Mouse (Mus musculus) telencephalon, adult 2 months (tissue): ENCODE data around the gene Slc10a1.
A peak's percentile ranks its signal among the peaks of the same experiment; 100 is the strongest.
"Not testable (repeated sequence)": the region's sequence is repeated elsewhere in the genome, so short reads cannot be mapped to it uniquely, and the experiment has no call there.

Experiments
- DNase-seq: peaks from one replicate; pipeline ENCODE4 v3.0.0-alpha.2; 2011; ENCODE audit warnings: low read depth, low spot score

Gene Slc10a1

GRCm38 (mm10) chr12:80966059-80966838 is 2.3 kb downstream of the Slc10a1 start:
- no peak for DNase-seq

- DNase-seq = no peak
Observed at GRCm38 (mm10) chr12:80962566-80962965, 5.9 kb downstream of the Slc10a1 start.

GRCm38 (mm10) chr12:80957961-80958360 is 10.5 kb downstream of the Slc10a1 start:
- DNase-seq = no peak

- no peak for DNase-seq
Observed at GRCm38 (mm10) chr12:80956039-80956438, 12.5 kb downstream of the Slc10a1 start.

GRCm38 (mm10) chr12:80952526-80952925 is 16.0 kb downstream of the Slc10a1 start:
- DNase-seq = no peak

GRCm38 (mm10) chr12:80951640-80952219 is 16.8 kb downstream of the Slc10a1 start:
- no peak for DNase-seq

- not testable (repeated sequence) for DNase-seq
Observed at GRCm38 (mm10) chr12:80949603-80950002, 18.9 kb downstream of the Slc10a1 start.

GRCm38 (mm10) chr12:80948202-80948601 is 20.3 kb downstream of the Slc10a1 start:
- no peak for DNase-seq

- DNase-seq = peak; percentile 92
Observed at GRCm38 (mm10) chr12:80945996-80946355, 22.5 kb downstream of the Slc10a1 start.

GRCm38 (mm10) chr12:80945334-80945995 is 23.0 kb downstream of the Slc10a1 start, which contains the start of gene Srsf5:
Gene Srsf5, plus strand, starts transcription at chr12:80945504.
- DNase-seq = peak; percentile 94

- not testable (repeated sequence) for DNase-seq
Observed at GRCm38 (mm10) chr12:80944963-80945333, 23.6 kb downstream of the Slc10a1 start.

GRCm38 (mm10) chr12:80944204-80944603 is 24.3 kb downstream of the Slc10a1 start:
- no peak for DNase-seq

GRCm38 (mm10) chr12:80943395-80943794 is 25.1 kb downstream of the Slc10a1 start:
- DNase-seq = no peak

- DNase-seq = no peak
Observed at GRCm38 (mm10) chr12:80941886-80942285, 26.6 kb downstream of the Slc10a1 start.

GRCm38 (mm10) chr12:80939165-80939564 is 29.3 kb downstream of the Slc10a1 start:
- DNase-seq = no peak

- DNase-seq = peak; percentile 15
Observed at GRCm38 (mm10) chr12:80938642-80939041, 29.9 kb downstream of the Slc10a1 start.

GRCm38 (mm10) chr12:80937331-80938029 is 31.0 kb downstream of the Slc10a1 start:
- DNase-seq = no peak

- DNase-seq = no peak
Observed at GRCm38 (mm10) chr12:80936751-80937150, 31.8 kb downstream of the Slc10a1 start.

- no peak for DNase-seq
Observed at GRCm38 (mm10) chr12:80932865-80933264, 35.6 kb downstream of the Slc10a1 start.

GRCm38 (mm10) chr12:80931402-80932140 is 36.9 kb downstream of the Slc10a1 start:
- no peak for DNase-seq

- no peak for DNase-seq
Observed at GRCm38 (mm10) chr12:80930141-80930540, 38.4 kb downstream of the Slc10a1 start.
